Mouse (Mus musculus): ENCODE data around the gene Megf11.

- TF ChIP-seq CTCF (IDR thresholded peaks at IDR 0.05; ENCODE audit: insufficient read depth, low read length) = no peak
- no peak for TF ChIP-seq POLR2A (IDR thresholded peaks at IDR 0.05; ENCODE audit: borderline replicate concordance, extremely low read depth, low read depth, low read length)
These were observed 313.2 kb downstream of the Megf11 start for GRCm38 (mm10) chr9:64698586-64698985.
